Comparison of ENCODE assay signal across 7 mouse cellular contexts in genomic region chr6:99028161-99028988, GRCm38 (mm10).
DNase-seq lines count a peak whose midpoint lies in the region; ATAC-seq and TF ChIP-seq lines count a peak whose summit lies in the region.

No protein-coding gene starts in this region.

- ATAC-seq in forebrain, embryonic 13.5 days = peak; percentile 98
- peak; percentile 93 for ATAC-seq in hindbrain, embryonic 12.5 days (ENCODE audit: low FRiP score)
- ATAC-seq in limb, embryonic 14.5 days (ENCODE audit: low FRiP score, low read depth) = peak; percentile 94
- ATAC-seq in midbrain, embryonic 13.5 days = peak; percentile 97

- H3K9ac ChIP-seq in forebrain, embryonic 13.5 days = peak overlapping the region; percentile 81
- H3K9ac ChIP-seq in hindbrain, embryonic 12.5 days = peak overlapping the region; percentile 83
- H3K9ac ChIP-seq in limb, embryonic 14.5 days (ENCODE audit: low read depth, low read length, severe bottlenecking) = peak overlapping the region; percentile 91
- H3K9ac ChIP-seq in midbrain, embryonic 13.5 days (replicated peaks) = peak overlapping the region; percentile 72

- H3K4me2 ChIP-seq in forebrain, embryonic 13.5 days = peak overlapping the region; percentile 89
- peak overlapping the region; percentile 85 for H3K4me2 ChIP-seq in hindbrain, embryonic 12.5 days (replicated peaks)
- H3K4me2 ChIP-seq in limb, embryonic 14.5 days (replicated peaks; ENCODE audit: low read depth, low read length, severe bottlenecking) = peak overlapping the region; percentile 89
- H3K4me2 ChIP-seq in midbrain, embryonic 13.5 days (replicated peaks) = peak overlapping the region; percentile 72

- H3K9me3 ChIP-seq in forebrain, embryonic 13.5 days (replicated peaks) = no peaks in the 10 kb centered on the region
- no peaks in the 10 kb centered on the region for H3K9me3 ChIP-seq in hindbrain, embryonic 12.5 days (replicated peaks)
- H3K9me3 ChIP-seq in limb, embryonic 14.5 days (ENCODE audit: control insufficient read depth, low read length) = no peaks in the 10 kb centered on the region
- H3K9me3 ChIP-seq in midbrain, embryonic 13.5 days = no peaks in the 10 kb centered on the region

- DNase-seq in CD4-positive, CD25-positive, alpha-beta regulatory T cell, adult 2 months (ENCODE audit: low read depth, low spot score) = peak; percentile 67
- peak; percentile 72 for DNase-seq in R1 (ENCODE audit: low read depth, low spot score)
- DNase-seq in limb, embryonic 14.5 days (ENCODE audit: low spot score) = peak; percentile 77
- peak; percentile 31 to 60 for DNase-seq in spleen, postnatal 10 days (ENCODE audit: low spot score in 2 of 2)

- no peak for TF ChIP-seq POLR2A in limb, embryonic 14.5 days (IDR thresholded peaks at IDR 0.05; ENCODE audit: borderline replicate concordance, extremely low read depth, insufficient read depth, insufficient read length)

- H3K4me3 ChIP-seq in forebrain, embryonic 13.5 days = peak overlapping the region; percentile 65
- H3K4me3 ChIP-seq in hindbrain, embryonic 12.5 days = peak overlapping the region; percentile 64
- peak overlapping the region; percentile 78 for H3K4me3 ChIP-seq in limb, embryonic 14.5 days (replicated peaks; ENCODE audit: low read length)
- peak overlapping the region; percentile 69 for H3K4me3 ChIP-seq in midbrain, embryonic 13.5 days (replicated peaks)

- whole genome bisulfite sequencing in forebrain, embryonic 13.5 days = under 1% methylated on average over 60 of the region's 87 CpGs
- under 1% methylated on average over 52 of the region's 87 CpGs for WGBS in hindbrain, embryonic 12.5 days
- under 1% methylated on average over 44 of the region's 87 CpGs for WGBS in limb, embryonic 14.5 days
- under 1% methylated on average over 74 of the region's 87 CpGs for WGBS in midbrain, embryonic 13.5 days

- no peaks in the 10 kb centered on the region for H3K36me3 ChIP-seq in forebrain, embryonic 13.5 days (ENCODE audit: poor library complexity, severe bottlenecking)
- no peaks in the 10 kb centered on the region for H3K36me3 ChIP-seq in hindbrain, embryonic 12.5 days
- no peaks in the 10 kb centered on the region for H3K36me3 ChIP-seq in limb, embryonic 14.5 days (ENCODE audit: control insufficient read depth, insufficient read depth, low read length)
- H3K36me3 ChIP-seq in midbrain, embryonic 13.5 days = no peaks in the 10 kb centered on the region

- H3K27me3 ChIP-seq in forebrain, embryonic 13.5 days = 0 out of 2 replicates have a peak, but pooled peaks cover 4% of the 10 kb centered on the region
- H3K27me3 ChIP-seq in hindbrain, embryonic 12.5 days = no peaks in the 10 kb centered on the region; the same call in 1 of the 2 replicates
- H3K27me3 ChIP-seq in limb, embryonic 14.5 days (ENCODE audit: control insufficient read depth, insufficient read depth, low read length) = no peaks in the 10 kb centered on the region; the same call in 1 of the 2 replicates
- peaks cover 8% of the 10 kb centered on the region; the same call in 1 of the 2 replicates for H3K27me3 ChIP-seq in midbrain, embryonic 13.5 days

- H3K27ac ChIP-seq in forebrain, embryonic 13.5 days = peak overlapping the region; percentile 89
- peak overlapping the region; percentile 91 for H3K27ac ChIP-seq in hindbrain, embryonic 12.5 days
- H3K27ac ChIP-seq in limb, embryonic 14.5 days (replicated peaks; ENCODE audit: low read depth, low read length) = peak overlapping the region; percentile 93
- H3K27ac ChIP-seq in midbrain, embryonic 13.5 days = peak overlapping the region; percentile 89

- H3K4me1 ChIP-seq in forebrain, embryonic 13.5 days = peaks cover 44% of the 10 kb centered on the region
- H3K4me1 ChIP-seq in hindbrain, embryonic 12.5 days = peaks cover 47% of the 10 kb centered on the region
- peaks cover 32% of the 10 kb centered on the region for H3K4me1 ChIP-seq in limb, embryonic 14.5 days (ENCODE audit: control insufficient read depth, insufficient read depth, low read length)
- H3K4me1 ChIP-seq in midbrain, embryonic 13.5 days (replicated peaks) = peaks cover 44% of the 10 kb centered on the region

Comparison
In these comparisons a context has a peak if more than half of its experiments do, and no peak if none do; other contexts are left out.
1. Peak in every context shown above with its lines: DNase-seq, ATAC-seq, H3K4me3 ChIP-seq and H3K27ac ChIP-seq.